Mouse (Mus musculus): ENCODE data around the gene Hipk4.

GRCm38 (mm10) chr7:27474490-27474954 lies 48.5 kb upstream of the Hipk4 start:
- TF ChIP-seq CTCF (IDR thresholded peaks at IDR 0.05; ENCODE audit: extremely low read depth, insufficient read depth, insufficient read length, insufficient replicate concordance) (peak; percentile 31; the same call in 1 of the 2 replicates), POLR2A (IDR thresholded peaks at IDR 0.05; ENCODE audit: low read depth, low read length) (no peak)
